Mouse (Mus musculus) thymus, adult 2 months (tissue): ENCODE results near the gene Usp29. TPM values are rescaled to one million over a fixed set of nuclear protein-coding genes. Genes with fewer than 3 reads are reported as not detected.

Experiments used
- DNase-seq: peaks from one replicate; pipeline ENCODE4 v3.0.0; 2021
- H3K27ac ChIP-seq: fragments of 200-500 bp; 2 replicates; pipeline ENCODE4 v1.5.1; 2012; ENCODE audit warnings: low read length, control low read depth; ENCODE audit not compliant: control insufficient read depth, insufficient read depth
- H3K27me3 ChIP-seq: fragments of 200-500 bp; 2 replicates; pipeline ENCODE4 v1.6.1; 2012; ENCODE audit warnings: mild to moderate bottlenecking, low read length, moderate library complexity, mixed read lengths; ENCODE audit not compliant: control insufficient read depth, insufficient read depth
- H3K36me3 ChIP-seq: fragments of 200-500 bp; 2 replicates; pipeline ENCODE4 v1.6.1; 2012; ENCODE audit warnings: mild to moderate bottlenecking, low read length, moderate library complexity; ENCODE audit not compliant: control insufficient read depth, insufficient read depth
- H3K4me1 ChIP-seq: fragments of 200-500 bp; replicated peaks from 2 replicates; pipeline ENCODE4 v1.6.1; 2012; ENCODE audit warnings: low read length; ENCODE audit not compliant: control insufficient read depth, insufficient read depth
- H3K4me3 ChIP-seq: fragments of 200-500 bp; 2 replicates; pipeline ENCODE4 v1.5.1; 2012; ENCODE audit warnings: mild to moderate bottlenecking, low read length, control low read depth, moderate library complexity; ENCODE audit not compliant: control insufficient read depth, insufficient read depth
- CTCF ChIP-seq: fragments of 200-500 bp; IDR thresholded peaks from 2 replicates; pipeline ENCODE4 v1.5.1; 2012; ENCODE audit warnings: mild to moderate bottlenecking, control low read depth, low read length, moderate library complexity, borderline replicate concordance; ENCODE audit not compliant: control insufficient read depth, poor library complexity, insufficient read depth; ENCODE audit errors: extremely low read depth
- POLR2A ChIP-seq: fragments of 200-500 bp; IDR thresholded peaks from 2 replicates; pipeline ENCODE4 v1.6.1; 2012; ENCODE audit warnings: mild to moderate bottlenecking, low read length, control low read depth, moderate library complexity; ENCODE audit not compliant: control insufficient read depth, poor library complexity, insufficient read depth; ENCODE audit errors: extremely low read depth
- WGBS: fragments of 180-500 bp; shearing (Covaris S2); methylation state at CpG from one replicate; pipeline ENCODE4 v1.1.7; 2018; 5-methylcytosine and 5-hydroxymethylcytosine counted together
- polyA plus RNA-seq: library from polyadenylated mRNA; depleted of rRNA; stranded (reverse); fragments of >200 nt; gene quantifications from 2 replicates; pipeline ENCODE4 v1.2.3, GENCODE M21; 2012

The Usp29 gene
- polyA plus RNA-seq, 1 experiment = not detected

GRCm38 (mm10) chr7:6834950-6835349 lies 104.6 kb downstream of the Usp29 start:
- H3K27me3 ChIP-seq = no peaks in the 10 kb centered on the region
- 71% methylated on average over 5 of the region's 5 CpGs for WGBS
- TF ChIP-seq POLR2A = no peak
- no peak overlapping the region for H3K27ac ChIP-seq
- no peaks in the 10 kb centered on the region for H3K36me3 ChIP-seq
- H3K4me1 ChIP-seq = no peaks in the 10 kb centered on the region
- no peak overlapping the region for H3K4me3 ChIP-seq
- DNase-seq = no peak

- no peaks in the 10 kb centered on the region for H3K27me3 ChIP-seq
- H3K4me1 ChIP-seq = no peaks in the 10 kb centered on the region
- no peak for TF ChIP-seq CTCF
- TF ChIP-seq POLR2A = no peak
- H3K36me3 ChIP-seq = no peaks in the 10 kb centered on the region
- H3K27ac ChIP-seq = no peak overlapping the region
- 32% methylated on average over 5 of the region's 5 CpGs for WGBS
- no peak for DNase-seq
- H3K4me3 ChIP-seq = no peak overlapping the region
Measured at GRCm38 (mm10) chr7:6835351-6835750, 105.0 kb downstream of the Usp29 start.

GRCm38 (mm10) chr7:6837297-6837925 lies 107.0 kb downstream of the Usp29 start:
- no peak overlapping the region for H3K27ac ChIP-seq
- H3K27me3 ChIP-seq = no peaks in the 10 kb centered on the region
- no peaks in the 10 kb centered on the region for H3K4me1 ChIP-seq
- H3K4me3 ChIP-seq = no peak overlapping the region
- TF ChIP-seq POLR2A (no peak), CTCF (no peak)
- DNase-seq = no peak
- 51% methylated on average over 3 of the region's 3 CpGs for WGBS
- H3K36me3 ChIP-seq = no peaks in the 10 kb centered on the region

GRCm38 (mm10) chr7:6837926-6838554 lies 107.7 kb downstream of the Usp29 start:
- Histone ChIP-seq H3K4me1 (no peaks in the 10 kb centered on the region), H3K4me3 (no peak overlapping the region), H3K36me3 (no peaks in the 10 kb centered on the region), H3K27ac (no peak overlapping the region), H3K27me3 (no peaks in the 10 kb centered on the region)
- TF ChIP-seq POLR2A = no peak
- TF ChIP-seq CTCF = no peak
- 83% methylated on average over 9 of the region's 9 CpGs for WGBS
- DNase-seq = no peak

- Histone ChIP-seq H3K36me3 (no peaks in the 10 kb centered on the region), H3K27me3 (no peaks in the 10 kb centered on the region), H3K27ac (no peak overlapping the region), H3K4me1 (no peaks in the 10 kb centered on the region), H3K4me3 (no peak overlapping the region)
- DNase-seq = no peak
- 84% methylated on average over 5 of the region's 5 CpGs for WGBS
- TF ChIP-seq CTCF = no peak
- no peak for TF ChIP-seq POLR2A
Measured at GRCm38 (mm10) chr7:6840860-6841259, 110.5 kb downstream of the Usp29 start.

GRCm38 (mm10) chr7:6849495-6849894 lies 119.1 kb downstream of the Usp29 start:
- Histone ChIP-seq H3K27me3 (no peaks in the 10 kb centered on the region), H3K4me3 (no peak overlapping the region), H3K36me3 (no peaks in the 10 kb centered on the region), H3K27ac (no peak overlapping the region), H3K4me1 (no peaks in the 10 kb centered on the region)
- DNase-seq = no peak
- 82% methylated on average over 3 of the region's 3 CpGs for WGBS
- TF ChIP-seq POLR2A = no peak
- no peak for TF ChIP-seq CTCF
